Comparison of ENCODE assay signal across 8 mouse cellular contexts in the genomic region with DNA sequence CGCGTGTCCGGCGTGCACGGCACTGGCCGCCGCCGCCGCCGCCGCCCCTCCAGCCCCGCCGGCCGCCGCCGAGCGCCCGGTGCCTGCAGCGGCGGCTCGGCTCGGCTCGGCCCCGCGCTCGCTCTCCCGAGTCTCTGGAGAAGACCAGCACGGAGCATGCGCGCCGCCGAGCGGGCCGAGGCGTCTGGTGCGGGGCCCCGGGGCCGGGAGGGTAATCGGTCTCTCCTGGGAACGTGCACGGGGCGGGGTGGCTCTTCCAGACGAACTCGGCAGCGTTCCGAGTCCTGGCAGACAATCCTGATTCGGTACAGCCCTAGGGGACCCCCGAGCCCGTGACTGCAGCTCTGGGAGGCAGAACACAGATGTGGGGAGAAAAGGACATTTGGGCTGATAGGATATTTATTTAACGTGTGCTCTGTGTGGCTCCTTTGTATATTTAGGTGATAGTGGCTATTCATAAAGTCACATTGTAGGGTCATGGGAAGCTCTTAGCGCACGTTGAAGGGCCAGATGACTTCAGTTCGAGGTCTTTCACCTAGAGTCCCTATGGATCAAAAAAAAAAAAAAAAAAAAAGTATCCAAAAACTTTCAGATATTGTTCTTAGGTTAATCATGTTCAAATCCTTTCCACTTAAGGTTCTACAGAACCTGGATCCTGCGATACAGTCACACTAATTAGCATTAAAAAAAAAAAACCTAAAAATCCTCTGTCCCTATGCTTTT. TPM values are rescaled to one million over a fixed set of nuclear protein-coding genes. Genes with fewer than 3 reads are reported as not detected.
DNase-seq lines count a peak whose midpoint lies in the region; ATAC-seq and TF ChIP-seq lines count a peak whose summit lies in the region.

No protein-coding gene starts in this region.

- DNase-seq in G1E (ENCODE audit: low spot score): peak; percentile 85
- DNase-seq in cerebellum, adult 11 months: peak; percentile 86
- DNase-seq in forebrain, embryonic 14.5 days (ENCODE audit: low spot score): peak; percentile 91
- peak; percentile 89 to 91 for DNase-seq in heart, postnatal 14 days
- DNase-seq in layer of hippocampus, adult 18-20 months (ENCODE audit: low spot score in 2 of 2): peak; percentile 56 to 67
- peak; percentile 90 for DNase-seq in lung, embryonic 14.5 days
- DNase-seq in thymus, adult 2 months: peak; percentile 78

- no peak; the same call in 1 of the 2 replicates for TF ChIP-seq POLR2A in olfactory bulb, adult 2 months (IDR thresholded peaks at IDR 0.05; ENCODE audit: insufficient read depth, low read depth, low read length)
- 0 out of 2 replicates have a peak, but pooled peaks have one; percentile 41 for TF ChIP-seq POLR2A in thymus, adult 2 months (IDR thresholded peaks at IDR 0.05; ENCODE audit: control insufficient read depth, extremely low read depth, insufficient read depth, low read length, poor library complexity)

- intact Hi-C loops in heart, postnatal 14 days (cut with DNase I): loop anchor here (5.0 kb wide), 1 partner anchor 310 kb away; a partner anchor contains a TSS

- no peaks in the 10 kb centered on the region for H3K36me3 ChIP-seq in G1E (replicated peaks)
- no peaks in the 10 kb centered on the region for H3K36me3 ChIP-seq in forebrain, embryonic 14.5 days (ENCODE audit: control insufficient read depth, insufficient read depth, low read length)
- H3K36me3 ChIP-seq in lung, embryonic 14.5 days (ENCODE audit: insufficient read depth): no peaks in the 10 kb centered on the region
- H3K36me3 ChIP-seq in thymus, adult 2 months (ENCODE audit: control insufficient read depth, insufficient read depth, low read length): no peaks in the 10 kb centered on the region

- under 1% methylated on average over 33 of the region's 54 CpGs for WGBS in forebrain, embryonic 14.5 days
- 1% methylated on average over 48 of the region's 54 CpGs for WGBS in lung, embryonic 14.5 days
- 5% methylated on average over 54 of the region's 54 CpGs for WGBS in olfactory bulb, adult 2 months
- 5% methylated on average over 54 of the region's 54 CpGs for WGBS in thymus, adult 2 months

- H3K4me1 ChIP-seq in G1E (ENCODE audit: insufficient read depth, low read depth, low read length): peaks cover 28% of the 10 kb centered on the region
- peaks cover 8% of the 10 kb centered on the region; the same call in 1 of the 2 replicates for H3K4me1 ChIP-seq in forebrain, embryonic 14.5 days (ENCODE audit: control insufficient read depth, insufficient read depth, low read length)
- H3K4me1 ChIP-seq in lung, embryonic 14.5 days (ENCODE audit: insufficient read depth): peaks cover 10% of the 10 kb centered on the region; the same call in 1 of the 2 replicates
- H3K4me1 ChIP-seq in olfactory bulb, adult 2 months (ENCODE audit: control insufficient read depth, insufficient read depth, low read length): peaks cover 7% of the 10 kb centered on the region
- peaks cover 5% of the 10 kb centered on the region; the same call in 1 of the 2 replicates for H3K4me1 ChIP-seq in thymus, adult 2 months (replicated peaks; ENCODE audit: control insufficient read depth, insufficient read depth, low read length)

- peak; percentile 46 for ATAC-seq in G1E (ENCODE audit: extremely low read depth, insufficient number of reproducible peaks, low FRiP score, poor library complexity, severe bottlenecking)
- ATAC-seq in forebrain, embryonic 14.5 days: peak; percentile 91
- peak; percentile 90 for ATAC-seq in lung, embryonic 14.5 days (ENCODE audit: insufficient read depth)

- H3K27me3 ChIP-seq in G1E (ENCODE audit: insufficient read depth, low read length): no peaks in the 10 kb centered on the region
- H3K27me3 ChIP-seq in forebrain, embryonic 14.5 days (replicated peaks; ENCODE audit: control insufficient read depth, insufficient read depth, low read length): no peaks in the 10 kb centered on the region
- H3K27me3 ChIP-seq in lung, embryonic 14.5 days (ENCODE audit: insufficient read depth, low read length): no peaks in the 10 kb centered on the region
- H3K27me3 ChIP-seq in thymus, adult 2 months (ENCODE audit: control insufficient read depth, insufficient read depth, low read length): no peaks in the 10 kb centered on the region

- H3K27ac ChIP-seq in forebrain, embryonic 14.5 days (ENCODE audit: low read depth, low read length): peak overlapping the region; percentile 97
- H3K27ac ChIP-seq in lung, embryonic 14.5 days (ENCODE audit: low read depth): peak overlapping the region; percentile 98
- H3K27ac ChIP-seq in olfactory bulb, adult 2 months (ENCODE audit: insufficient read depth, low read depth, low read length): peak overlapping the region; percentile 47
- no peak overlapping the region for H3K27ac ChIP-seq in thymus, adult 2 months (ENCODE audit: control insufficient read depth, insufficient read depth, low read length)

- H3K9ac ChIP-seq in forebrain, embryonic 14.5 days (ENCODE audit: low read length): peak overlapping the region; percentile 96
- peak overlapping the region; percentile 98 for H3K9ac ChIP-seq in lung, embryonic 14.5 days

- no peaks in the 10 kb centered on the region for H3K9me3 ChIP-seq in G1E (replicated peaks)
- no peaks in the 10 kb centered on the region for H3K9me3 ChIP-seq in forebrain, embryonic 14.5 days (replicated peaks; ENCODE audit: control insufficient read depth, low read length)
- H3K9me3 ChIP-seq in lung, embryonic 14.5 days (ENCODE audit: low read depth, low read length): no peaks in the 10 kb centered on the region

- TF ChIP-seq CTCF in G1E (IDR thresholded peaks at IDR 0.05; ENCODE audit: low read depth, low read length): no peak
- no peak for TF ChIP-seq CTCF in lung, embryonic 14.5 days (IDR thresholded peaks at IDR 0.05; ENCODE audit: low read depth)
- TF ChIP-seq CTCF in olfactory bulb, adult 2 months (IDR thresholded peaks at IDR 0.05; ENCODE audit: insufficient read depth, low read depth, low read length): no peak
- 0 out of 2 replicates have a peak, but pooled peaks have one; percentile 33 for TF ChIP-seq CTCF in thymus, adult 2 months (IDR thresholded peaks at IDR 0.05; ENCODE audit: borderline replicate concordance, control insufficient read depth, extremely low read depth, insufficient read depth, low read length, poor library complexity)

- H3K4me2 ChIP-seq in forebrain, embryonic 14.5 days (ENCODE audit: low read length): peak overlapping the region; percentile 77
- H3K4me2 ChIP-seq in lung, embryonic 14.5 days: peak overlapping the region; percentile 83

- peak overlapping the region; percentile 85 for H3K4me3 ChIP-seq in G1E (ENCODE audit: low read depth, low read length)
- peak overlapping the region; percentile 90 for H3K4me3 ChIP-seq in forebrain, embryonic 14.5 days (ENCODE audit: low read depth, low read length)
- peak overlapping the region; percentile 86 for H3K4me3 ChIP-seq in lung, embryonic 14.5 days (ENCODE audit: low read depth, low read length)
- peak overlapping the region; percentile 85 for H3K4me3 ChIP-seq in olfactory bulb, adult 2 months (ENCODE audit: insufficient read depth, low read depth, low read length)
- peak overlapping the region; percentile 98 for H3K4me3 ChIP-seq in thymus, adult 2 months (ENCODE audit: control insufficient read depth, insufficient read depth, low read length)

RNA-seq across cellular contexts. Expression of a gene that starts 0.6 kb away (rescaled TPM):
- total RNA-seq in G1E (2014; fragmentation: Nextera tagmentation) (123 and 151 TPM in 2 replicates), G1E (2017) (33.7 and 39.9 TPM in 2 replicates)
- 9.7 and 11.6 TPM in 2 replicates for polyA plus RNA-seq in G1E (2012)
- 10.4 and 10.6 TPM in 2 replicates for polyA plus RNA-seq in forebrain, embryonic 14.5 days (2014; fragmentation: Nextera tagmentation; extraction: Ambion mirVana)
- total RNA-seq in heart, postnatal 14 days (2021): 10 to 100 TPM; 30.4 to 35.3 TPM
- total RNA-seq in layer of hippocampus, adult 18-20 months (2021): 10 to 100 TPM; 35.2 to 37.4 TPM
- polyA plus RNA-seq in lung, embryonic 14.5 days (2014; fragmentation: Nextera tagmentation; extraction: Ambion mirVana): 11.4 and 13.0 TPM in 2 replicates
- not detected in 2 replicates for polyA plus RNA-seq in olfactory bulb, adult 2 months (2012; ENCODE audit: insufficient read depth, insufficient read length, low replicate concordance, missing spikeins)
- 17.8 and 18.0 TPM in 2 replicates for polyA plus RNA-seq in thymus, adult 2 months (2012; rRNA removed)

RNA-seq across cellular contexts. Expression of a gene that starts 42.4 kb away (rescaled TPM):
- total RNA-seq in G1E (2014; fragmentation: Nextera tagmentation) (10.1 and 12.9 TPM in 2 replicates), G1E (2017) (18.4 and 21.2 TPM in 2 replicates)
- 1.9 and 2.2 TPM in 2 replicates for polyA plus RNA-seq in G1E (2012)
- 9.0 and 12.7 TPM in 2 replicates for polyA plus RNA-seq in forebrain, embryonic 14.5 days (2014; fragmentation: Nextera tagmentation; extraction: Ambion mirVana)
- total RNA-seq in heart, postnatal 14 days (2021): 10 to 100 TPM; 30.0 to 30.2 TPM
- total RNA-seq in layer of hippocampus, adult 18-20 months (2021): 10 to 100 TPM; 14.6 to 19.6 TPM
- 13.1 and 14.5 TPM in 2 replicates for polyA plus RNA-seq in lung, embryonic 14.5 days (2014; fragmentation: Nextera tagmentation; extraction: Ambion mirVana)
- not detected in 2 replicates for polyA plus RNA-seq in olfactory bulb, adult 2 months (2012; ENCODE audit: insufficient read depth, insufficient read length, low replicate concordance, missing spikeins)
- 4.0 and 5.0 TPM in 2 replicates for polyA plus RNA-seq in thymus, adult 2 months (2012; rRNA removed)

RNA-seq across cellular contexts. Expression of a gene that starts 42.5 kb away (rescaled TPM):
- total RNA-seq in G1E (2014; fragmentation: Nextera tagmentation): 66.9 and 83.2 TPM in 2 replicates
- 15.9 and 19.6 TPM in 2 replicates for total RNA-seq in G1E (2017)
- polyA plus RNA-seq in G1E (2012): 8.2 and 12.1 TPM in 2 replicates
- polyA plus RNA-seq in forebrain, embryonic 14.5 days (2014; fragmentation: Nextera tagmentation; extraction: Ambion mirVana): 27.7 and 28.4 TPM in 2 replicates
- total RNA-seq in heart, postnatal 14 days (2021): 10 to 100 TPM; 19.4 to 21.3 TPM
- 10 to 100 TPM; 33.5 to 35.0 TPM for total RNA-seq in layer of hippocampus, adult 18-20 months (2021)
- 29.4 and 33.3 TPM in 2 replicates for polyA plus RNA-seq in lung, embryonic 14.5 days (2014; fragmentation: Nextera tagmentation; extraction: Ambion mirVana)
- not detected in 2 replicates for polyA plus RNA-seq in olfactory bulb, adult 2 months (2012; ENCODE audit: insufficient read depth, insufficient read length, low replicate concordance, missing spikeins)
- 13.3 and 14.4 TPM in 2 replicates for polyA plus RNA-seq in thymus, adult 2 months (2012; rRNA removed)
